Mouse (Mus musculus) embryonic facial prominence, embryonic 10.5 days (tissue): ENCODE measurements around the gene Hoxc10. TPM values are rescaled to one million over a fixed set of nuclear protein-coding genes. Genes with fewer than 3 reads are reported as not detected.

Source experiments
- DNase-seq: peaks from one replicate; pipeline ENCODE4 v3.0.0-alpha.2; 2017; ENCODE audit warnings: low spot score
- H3K27ac ChIP-seq: fragments of 300-500 bp; sonication (generic); replicated peaks from 2 replicates; pipeline ENCODE4 v1.5.1; 2016; ENCODE audit warnings: mild to moderate bottlenecking
- H3K27me3 ChIP-seq: fragments of 300-500 bp; sonication (generic); replicated peaks from 2 replicates; pipeline ENCODE4 v1.6.1; 2016; ENCODE audit warnings: low read depth, mild to moderate bottlenecking; ENCODE audit not compliant: poor library complexity, severe bottlenecking
- H3K36me3 ChIP-seq: fragments of 300-500 bp; sonication (generic); replicated peaks from 2 replicates; pipeline ENCODE4 v1.6.1; 2016; ENCODE audit warnings: mild to moderate bottlenecking, moderate library complexity
- H3K4me1 ChIP-seq: fragments of 300-500 bp; sonication (generic); 2 replicates; pipeline ENCODE4 v1.6.1; 2016
- H3K4me3 ChIP-seq: fragments of 300-500 bp; sonication (generic); 2 replicates; pipeline ENCODE4 v1.5.1; 2016; ENCODE audit warnings: mild to moderate bottlenecking, moderate library complexity
- H3K9me3 ChIP-seq: fragments of 300-500 bp; sonication (generic); 2 replicates; pipeline ENCODE4 v1.6.1; 2016; ENCODE audit warnings: mild to moderate bottlenecking
- whole genome bisulfite sequencing: fragments of 180-500 bp; shearing (Covaris S2); methylation state at CpG from one replicate; pipeline ENCODE4 v1.1.7; 2016; 5-methylcytosine and 5-hydroxymethylcytosine counted together
- polyA plus RNA-seq: library from polyadenylated mRNA; unstranded; fragments of >200 nt; fragmentation: Nextera tagmentation; extraction: Ambion mirVana; gene quantifications from 2 replicates; pipeline ENCODE4 v1.2.1, GENCODE M21; 2016

Hoxc10 gene
- polyA plus RNA-seq, 1 experiment from 2014 or later, result not detected

GRCm38 (mm10) chr15:103001370-103001769, 34.8 kb downstream of the Hoxc10 start:
- WGBS, result 9% methylated on average over 2 of the region's 2 CpGs
- Histone ChIP-seq H3K9me3 (no peaks in the 10 kb centered on the region), H3K4me1 (peaks cover 19% of the 10 kb centered on the region), H3K4me3 (no peak overlapping the region), H3K27me3 (peaks cover 100% of the 10 kb centered on the region), H3K27ac (no peak overlapping the region), H3K36me3 (no peaks in the 10 kb centered on the region)
- no peak for DNase-seq

DNA sequence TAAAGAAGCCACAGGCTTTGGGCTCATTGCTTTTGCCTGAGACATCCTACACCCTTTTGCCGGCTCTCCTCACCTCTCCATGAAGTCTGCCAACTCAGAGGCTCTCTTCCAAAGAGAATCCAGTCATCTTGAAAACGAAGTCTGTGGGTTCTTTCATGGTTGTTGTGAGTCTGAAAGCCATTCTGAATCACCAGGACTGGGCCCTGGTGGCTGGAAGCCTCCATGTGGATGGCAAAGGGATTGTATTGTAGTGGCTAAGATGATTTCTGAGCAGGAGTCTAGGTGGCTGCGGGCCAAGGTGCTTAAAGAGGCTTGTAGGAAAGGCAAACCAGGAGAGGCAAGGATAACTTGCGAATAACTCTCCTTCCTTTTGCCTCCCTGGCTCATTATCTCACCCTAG, 35.6 kb downstream of the Hoxc10 start:
- Histone ChIP-seq H3K27me3 (peaks cover 100% of the 10 kb centered on the region), H3K9me3 (no peaks in the 10 kb centered on the region), H3K27ac (no peak overlapping the region), H3K4me3 (no peak overlapping the region), H3K4me1 (peaks cover 19% of the 10 kb centered on the region), H3K36me3 (no peaks in the 10 kb centered on the region)
- WGBS, result 3% methylated on average over 4 of the region's 4 CpGs
- DNase-seq, result no peak

DNA sequence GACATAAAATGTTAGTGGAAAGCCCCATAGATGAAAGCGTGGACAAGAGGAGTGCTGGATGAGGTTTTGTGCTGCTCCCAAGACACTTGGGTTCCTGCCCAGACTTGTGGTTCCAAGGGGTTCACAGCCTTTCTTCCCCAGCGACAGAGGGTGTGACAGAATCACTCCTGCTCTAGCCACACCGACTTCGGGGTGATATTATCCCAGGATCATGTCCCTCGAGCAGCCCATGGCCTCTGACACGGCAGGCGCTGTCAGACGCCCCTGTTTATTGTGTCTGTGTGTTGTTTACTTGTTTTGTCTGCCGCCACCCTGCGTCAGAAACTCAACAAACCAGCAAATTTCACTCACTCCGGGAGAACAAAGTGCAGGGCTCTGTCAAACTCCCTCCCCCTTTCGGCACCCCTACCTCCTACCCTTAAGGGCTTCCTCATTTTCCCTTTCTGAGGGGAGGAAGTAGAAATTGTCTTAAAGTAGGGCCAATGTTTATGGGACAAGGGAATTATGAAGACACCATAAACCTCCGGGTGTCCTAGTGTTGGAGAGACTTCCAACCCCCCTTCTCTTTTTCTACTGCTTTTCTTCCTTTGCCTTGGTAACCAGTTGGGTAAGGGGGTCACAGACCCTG, 36.3 kb downstream of the Hoxc10 start:
- no peak overlapping the region for H3K4me3 ChIP-seq
- no peak overlapping the region for H3K27ac ChIP-seq
- H3K4me1 ChIP-seq, result peaks cover 19% of the 10 kb centered on the region
- DNase-seq, result no peak
- peaks cover 100% of the 10 kb centered on the region for H3K27me3 ChIP-seq
- H3K36me3 ChIP-seq, result no peaks in the 10 kb centered on the region
- WGBS, result 2% methylated on average over 13 of the region's 13 CpGs
- no peaks in the 10 kb centered on the region for H3K9me3 ChIP-seq

DNA sequence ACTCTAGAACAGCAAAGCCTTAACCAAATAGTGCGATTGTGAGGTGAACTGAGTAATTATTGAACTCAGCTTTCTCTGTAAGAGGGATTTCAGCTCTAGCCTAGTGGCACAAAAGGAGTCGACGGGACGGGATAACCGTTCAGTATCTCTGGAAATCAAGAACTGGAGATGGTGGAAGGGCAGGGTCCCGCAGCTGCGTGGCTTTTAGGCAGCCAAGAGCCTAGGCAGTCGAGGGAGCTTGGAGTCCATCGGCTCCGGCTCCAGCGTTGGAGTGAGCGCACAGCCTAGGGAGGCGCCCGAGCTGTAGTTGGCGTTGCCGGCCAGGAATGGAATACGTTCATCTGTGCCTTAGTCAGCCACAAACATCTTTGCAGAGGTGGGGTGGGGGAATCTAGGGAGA, 38.7 kb downstream of the Hoxc10 start:
- WGBS, result under 1% methylated on average over 17 of the region's 17 CpGs
- no peaks in the 10 kb centered on the region for H3K9me3 ChIP-seq
- H3K4me1 ChIP-seq, result peaks cover 3% of the 10 kb centered on the region
- H3K27me3 ChIP-seq, result peaks cover 100% of the 10 kb centered on the region
- H3K36me3 ChIP-seq, result no peaks in the 10 kb centered on the region
- peak; percentile 67 for DNase-seq
- no peak overlapping the region for H3K4me3 ChIP-seq
- H3K27ac ChIP-seq, result no peak overlapping the region

GRCm38 (mm10) chr15:103005797-103006196, 39.2 kb downstream of the Hoxc10 start:
- peak; percentile 45 for DNase-seq
- H3K27me3 ChIP-seq, result peaks cover 100% of the 10 kb centered on the region
- no peaks in the 10 kb centered on the region for H3K9me3 ChIP-seq
- H3K27ac ChIP-seq, result no peak overlapping the region
- H3K4me3 ChIP-seq, result no peak overlapping the region
- no peaks in the 10 kb centered on the region for H3K4me1 ChIP-seq
- WGBS, result 3% methylated on average over 5 of the region's 5 CpGs
- H3K36me3 ChIP-seq, result no peaks in the 10 kb centered on the region

DNA sequence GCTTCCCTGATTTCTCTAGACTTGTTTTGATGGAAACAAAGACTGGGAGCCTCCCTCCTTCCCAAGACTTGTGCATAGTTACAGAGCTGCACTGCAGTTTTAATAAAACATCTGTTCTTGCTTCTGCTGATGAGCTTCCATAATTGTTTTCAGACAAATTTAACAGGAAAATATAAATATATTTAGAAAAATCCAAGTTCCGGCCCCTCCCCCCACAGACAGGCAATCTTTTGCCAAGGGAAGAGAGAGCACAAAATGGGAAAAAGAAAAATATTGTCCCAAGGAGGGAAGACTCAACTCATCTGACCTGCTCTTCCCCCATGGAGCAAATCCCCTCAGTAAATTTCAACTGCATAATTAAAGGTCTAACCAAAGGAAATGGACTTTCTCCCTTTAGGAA, 39.7 kb downstream of the Hoxc10 start:
- no peak overlapping the region for H3K27ac ChIP-seq

GRCm38 (mm10) chr15:103009265-103010111, 42.9 kb downstream of the Hoxc10 start:
- H3K36me3 ChIP-seq, result no peaks in the 10 kb centered on the region
- H3K4me3 ChIP-seq, result no peak overlapping the region
- H3K27ac ChIP-seq, result no peak overlapping the region
- DNase-seq, result no peak
- H3K27me3 ChIP-seq, result peaks cover 100% of the 10 kb centered on the region
- H3K4me1 ChIP-seq, result no peaks in the 10 kb centered on the region
- H3K9me3 ChIP-seq, result no peaks in the 10 kb centered on the region
- WGBS, result 1% methylated on average over 27 of the region's 27 CpGs

More for the DNA sequence above, 39.7 kb downstream of the Hoxc10 start:
- H3K9me3 ChIP-seq, result no peaks in the 10 kb centered on the region
- DNase-seq, result no peak
- 10% methylated on average over 1 of the region's 1 CpGs for WGBS
- no peaks in the 10 kb centered on the region for H3K4me1 ChIP-seq
- no peaks in the 10 kb centered on the region for H3K36me3 ChIP-seq
- peaks cover 100% of the 10 kb centered on the region for H3K27me3 ChIP-seq
- H3K4me3 ChIP-seq, result no peak overlapping the region

GRCm38 (mm10) chr15:103010112-103010846, 43.7 kb downstream of the Hoxc10 start:
- DNase-seq, result no peak
- Histone ChIP-seq H3K9me3 (no peaks in the 10 kb centered on the region), H3K27me3 (peaks cover 100% of the 10 kb centered on the region), H3K4me3 (no peak overlapping the region), H3K4me1 (peaks cover 4% of the 10 kb centered on the region), H3K27ac (no peak overlapping the region), H3K36me3 (no peaks in the 10 kb centered on the region)
- under 1% methylated on average over 31 of the region's 31 CpGs for WGBS

DNA sequence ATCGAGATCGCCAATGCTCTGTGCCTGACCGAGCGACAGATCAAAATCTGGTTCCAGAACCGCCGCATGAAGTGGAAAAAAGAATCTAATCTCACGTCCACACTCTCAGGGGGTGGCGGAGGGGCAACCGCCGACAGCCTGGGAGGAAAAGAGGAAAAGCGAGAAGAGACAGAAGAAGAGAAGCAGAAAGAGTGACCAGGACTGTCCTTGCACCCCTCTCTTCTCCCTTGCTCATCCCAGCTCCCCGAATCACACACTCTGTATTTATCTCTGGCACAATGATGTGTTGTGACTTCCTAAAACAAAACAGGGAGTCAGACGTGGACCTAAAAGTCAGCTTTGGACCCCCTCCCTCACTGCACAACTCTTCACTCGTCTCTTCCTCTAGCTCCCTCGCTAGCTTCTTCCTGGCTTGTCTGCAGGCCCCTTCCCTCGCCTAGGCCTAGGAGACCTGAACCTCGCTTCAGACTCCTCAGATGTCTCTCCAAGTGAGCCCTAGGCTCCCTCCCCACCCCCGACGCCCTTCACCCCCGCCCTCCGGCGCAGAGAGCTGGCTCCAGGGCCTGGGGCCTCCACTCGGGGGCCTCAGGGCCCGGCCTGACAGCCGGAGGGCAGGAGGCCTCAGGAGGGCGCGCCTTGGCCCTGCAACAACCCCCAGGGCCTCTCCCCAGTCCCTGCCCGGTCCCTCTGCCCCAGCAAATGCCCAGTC, 44.4 kb downstream of the Hoxc10 start:
- Histone ChIP-seq H3K4me1 (peaks cover 4% of the 10 kb centered on the region), H3K9me3 (no peaks in the 10 kb centered on the region), H3K4me3 (no peak overlapping the region), H3K27me3 (peaks cover 100% of the 10 kb centered on the region), H3K36me3 (no peaks in the 10 kb centered on the region), H3K27ac (no peak overlapping the region)
- DNase-seq, result no peak
- under 1% methylated on average over 28 of the region's 28 CpGs for WGBS

DNA sequence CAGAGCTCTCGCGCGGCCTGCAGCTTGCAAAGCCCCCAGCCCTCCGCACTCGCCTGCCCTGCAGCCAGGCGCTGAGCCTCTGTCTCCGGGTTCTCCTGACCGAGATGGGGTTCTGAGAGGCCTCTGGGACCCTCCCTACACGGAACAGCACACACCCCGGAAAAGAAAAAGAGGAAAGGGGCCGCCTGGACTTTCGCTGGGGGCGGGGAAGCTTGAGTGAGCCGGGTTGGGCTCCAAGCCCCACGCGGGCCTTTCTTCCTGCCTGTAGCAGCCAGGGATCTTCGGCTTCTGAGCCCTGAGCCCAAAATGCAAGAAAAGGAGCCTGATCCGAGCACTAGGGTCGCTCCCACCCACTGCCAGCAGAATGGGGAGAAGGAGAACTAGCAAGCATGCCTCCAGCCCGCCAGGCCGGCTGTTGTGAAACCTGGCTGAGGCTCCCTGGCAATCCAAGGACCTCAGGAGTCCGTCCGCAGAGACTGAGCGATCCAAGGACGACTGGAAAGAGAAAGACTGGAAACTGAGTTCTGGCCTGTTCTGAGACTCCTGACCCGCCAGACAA, 45.4 kb downstream of the Hoxc10 start:
- H3K27me3 ChIP-seq, result peaks cover 100% of the 10 kb centered on the region
- no peak overlapping the region for H3K27ac ChIP-seq
- no peak overlapping the region for H3K4me3 ChIP-seq
- H3K36me3 ChIP-seq, result no peaks in the 10 kb centered on the region
- under 1% methylated on average over 26 of the region's 26 CpGs for WGBS
- peaks cover 4% of the 10 kb centered on the region for H3K4me1 ChIP-seq
- no peak for DNase-seq
- H3K9me3 ChIP-seq, result no peaks in the 10 kb centered on the region

- no peak overlapping the region for H3K27ac ChIP-seq
- peak; percentile 62 for DNase-seq
- no peaks in the 10 kb centered on the region for H3K36me3 ChIP-seq
- H3K27me3 ChIP-seq, result peaks cover 100% of the 10 kb centered on the region
- H3K4me1 ChIP-seq, result peaks cover 4% of the 10 kb centered on the region
- H3K4me3 ChIP-seq, result no peak overlapping the region
- WGBS, result 2% methylated on average over 17 of the region's 17 CpGs
- H3K9me3 ChIP-seq, result no peaks in the 10 kb centered on the region
Measured at GRCm38 (mm10) chr15:103013238-103013984, 46.8 kb downstream of the Hoxc10 start.
